Mouse (Mus musculus) spleen, adult 2 months (tissue): Measurements from ENCODE around the gene Rasl11a.
"Not testable (repeated sequence)": the region's sequence is repeated elsewhere in the genome, so short reads cannot be mapped to it uniquely, and the experiment has no call there.

Experiments
- CTCF ChIP-seq: fragments of 200-500 bp; IDR thresholded peaks from 2 replicates; pipeline ENCODE4 v1.5.1; 2011; ENCODE audit warnings: mild to moderate bottlenecking, inconsistent platforms; ENCODE audit not compliant: insufficient read depth, insufficient read length, insufficient replicate concordance; ENCODE audit errors: extremely low read depth
- POLR2A ChIP-seq: fragments of 200-500 bp; IDR thresholded peaks from 2 replicates; pipeline ENCODE4 v1.6.1; 2011; ENCODE audit warnings: low read depth, low read length, inconsistent platforms

GRCm38 (mm10) chr5:146877882-146878281 is 33.0 kb downstream of the Rasl11a start:
- TF ChIP-seq POLR2A, CTCF: not testable (repeated sequence)
